Mouse (Mus musculus) intestine, embryonic 16.5 days (tissue): ENCODE measurements around the gene Neu2. TPM values are rescaled to one million over a fixed set of nuclear protein-coding genes. Genes with fewer than 3 reads are reported as not detected.

Experiments
- ATAC-seq: fragments of 200-750 bp; cut with Nextera tagmentation; 2 replicates; pipeline ENCODE4 v1.8.0; 2017; ENCODE audit warnings: moderate TSS enrichment, moderate library complexity
- H3K27ac ChIP-seq: fragments of 300-500 bp; sonication (generic); 2 replicates; pipeline ENCODE4 v1.5.1; 2014; ENCODE audit warnings: mild to moderate bottlenecking, low read length
- H3K27me3 ChIP-seq: fragments of 300-500 bp; sonication (generic); replicated peaks from 2 replicates; pipeline ENCODE4 v1.6.1; 2014; ENCODE audit warnings: low read length, control low read depth, mixed read lengths; ENCODE audit not compliant: control insufficient read depth, insufficient read depth
- H3K36me3 ChIP-seq: fragments of 300-500 bp; sonication (generic); 2 replicates; pipeline ENCODE4 v1.6.1; 2014; ENCODE audit warnings: low read length, control low read depth; ENCODE audit not compliant: control insufficient read depth, insufficient read depth
- H3K4me1 ChIP-seq: fragments of 300-500 bp; sonication (generic); 2 replicates; pipeline ENCODE4 v1.6.1; 2014; ENCODE audit warnings: low read length, control low read depth, mixed read lengths; ENCODE audit not compliant: control insufficient read depth, insufficient read depth
- H3K4me2 ChIP-seq: fragments of 300-500 bp; sonication (generic); 2 replicates; pipeline ENCODE4 v1.6.1; 2014; ENCODE audit warnings: low read depth, low read length, control low read depth
- H3K4me3 ChIP-seq: fragments of 300-500 bp; sonication (generic); 2 replicates; pipeline ENCODE4 v1.5.1; 2014; ENCODE audit warnings: mild to moderate bottlenecking, low read length
- H3K9ac ChIP-seq: fragments of 300-500 bp; sonication (generic); 2 replicates; pipeline ENCODE4 v1.6.1; 2014; ENCODE audit warnings: low read depth, low read length
- H3K9me3 ChIP-seq: fragments of 300-500 bp; sonication (generic); 2 replicates; pipeline ENCODE4 v1.6.1; 2016; ENCODE audit warnings: low read length, control low read depth; ENCODE audit not compliant: control insufficient read depth
- WGBS: fragments of 180-500 bp; shearing (Covaris S2); extraction: QIAGEN DNeasy Blood & Tissue Kit; methylation state at CpG from one replicate; pipeline ENCODE4 v1.1.7; 2014; 5-methylcytosine and 5-hydroxymethylcytosine counted together
- polyA plus RNA-seq: library from polyadenylated mRNA; unstranded; fragments of >200 nt; fragmentation: Nextera tagmentation; extraction: Ambion mirVana; gene quantifications from 2 replicates; pipeline ENCODE4 v1.2.1, GENCODE M21; 2015

Gene Neu2
- polyA plus RNA-seq, 1 experiment from 2014 or later: 4.5 TPM

GRCm38 (mm10) chr1:87620693-87621092, 111.0 kb downstream of the Neu2 start:
- Histone ChIP-seq H3K9me3 (no peaks in the 10 kb centered on the region), H3K4me1 (no peaks in the 10 kb centered on the region), H3K27me3 (no peaks in the 10 kb centered on the region), H3K4me3 (peak overlapping the region; percentile 34), H3K4me2 (0 out of 2 replicates have a peak overlapping the region, but pooled peaks have one; percentile 30), H3K9ac (peak overlapping the region; percentile 51), H3K27ac (no peak overlapping the region; the same call in 1 of the 2 replicates), H3K36me3 (no peaks in the 10 kb centered on the region)
- WGBS: 76% methylated on average over 6 of the region's 6 CpGs
- no peak for ATAC-seq

GRCm38 (mm10) chr1:87621146-87621857, 111.6 kb downstream of the Neu2 start:
- H3K27me3 ChIP-seq: no peaks in the 10 kb centered on the region
- no peaks in the 10 kb centered on the region for H3K9me3 ChIP-seq
- no peak overlapping the region; the same call in 1 of the 2 replicates for H3K27ac ChIP-seq
- 0 out of 2 replicates have a peak overlapping the region, but pooled peaks have one; percentile 51 for H3K9ac ChIP-seq
- no peak for ATAC-seq
- H3K36me3 ChIP-seq: no peaks in the 10 kb centered on the region
- 0 out of 2 replicates have a peak overlapping the region, but pooled peaks have one; percentile 3 for H3K4me2 ChIP-seq
- peak overlapping the region; percentile 34 for H3K4me3 ChIP-seq
- H3K4me1 ChIP-seq: no peaks in the 10 kb centered on the region
- 84% methylated on average over 9 of the region's 9 CpGs for WGBS

- WGBS: 67% methylated on average over 3 of the region's 3 CpGs
- 0 out of 2 replicates have a peak overlapping the region, but pooled peaks have one; percentile 3 for H3K4me2 ChIP-seq
- H3K36me3 ChIP-seq: no peaks in the 10 kb centered on the region
- H3K4me3 ChIP-seq: no peak overlapping the region
- ATAC-seq: no peak
- H3K9ac ChIP-seq: no peak overlapping the region
- H3K9me3 ChIP-seq: no peaks in the 10 kb centered on the region
- H3K27me3 ChIP-seq: no peaks in the 10 kb centered on the region
- no peaks in the 10 kb centered on the region for H3K4me1 ChIP-seq
- H3K27ac ChIP-seq: no peak overlapping the region
These were observed 112.2 kb downstream of the Neu2 start for GRCm38 (mm10) chr1:87621858-87622279.

- Histone ChIP-seq H3K9me3 (no peaks in the 10 kb centered on the region), H3K4me2 (no peak overlapping the region), H3K36me3 (no peaks in the 10 kb centered on the region), H3K9ac (no peak overlapping the region), H3K27ac (no peak overlapping the region), H3K27me3 (no peaks in the 10 kb centered on the region), H3K4me3 (no peak overlapping the region), H3K4me1 (no peaks in the 10 kb centered on the region)
- 61% methylated on average over 1 of the region's 1 CpGs for WGBS
- no peak for ATAC-seq
These were observed 114.4 kb downstream of the Neu2 start for GRCm38 (mm10) chr1:87623977-87624666.

- Histone ChIP-seq H3K27me3 (no peaks in the 10 kb centered on the region), H3K4me1 (no peaks in the 10 kb centered on the region), H3K4me3 (no peak overlapping the region), H3K27ac (no peak overlapping the region), H3K36me3 (no peaks in the 10 kb centered on the region), H3K9me3 (no peaks in the 10 kb centered on the region), H3K4me2 (no peak overlapping the region), H3K9ac (no peak overlapping the region)
- 94% methylated on average over 2 of the region's 2 CpGs for WGBS
- no peak for ATAC-seq
These were observed 115.1 kb downstream of the Neu2 start for GRCm38 (mm10) chr1:87624826-87625225.

GRCm38 (mm10) chr1:87625254-87626025, 115.8 kb downstream of the Neu2 start:
- Histone ChIP-seq H3K27ac (no peak overlapping the region), H3K4me1 (no peaks in the 10 kb centered on the region), H3K4me2 (no peak overlapping the region), H3K4me3 (no peak overlapping the region), H3K9me3 (no peaks in the 10 kb centered on the region), H3K27me3 (no peaks in the 10 kb centered on the region), H3K36me3 (no peaks in the 10 kb centered on the region), H3K9ac (no peak overlapping the region)
- no peak for ATAC-seq
- WGBS: 76% methylated on average over 6 of the region's 6 CpGs

- Histone ChIP-seq H3K9ac (no peak overlapping the region), H3K4me2 (no peak overlapping the region), H3K36me3 (no peaks in the 10 kb centered on the region), H3K9me3 (no peaks in the 10 kb centered on the region), H3K4me1 (no peaks in the 10 kb centered on the region), H3K27me3 (no peaks in the 10 kb centered on the region), H3K4me3 (no peak overlapping the region), H3K27ac (no peak overlapping the region)
- ATAC-seq: peak; percentile 53; the same call in 1 of the 2 replicates
- WGBS: 52% methylated on average over 2 of the region's 2 CpGs
These were observed 116.7 kb downstream of the Neu2 start for GRCm38 (mm10) chr1:87626344-87626743.

- no peaks in the 10 kb centered on the region for H3K4me1 ChIP-seq
- H3K27me3 ChIP-seq: no peaks in the 10 kb centered on the region
- H3K36me3 ChIP-seq: no peaks in the 10 kb centered on the region
- H3K4me3 ChIP-seq: no peak overlapping the region
- WGBS: 41% methylated on average over 2 of the region's 2 CpGs
- H3K9ac ChIP-seq: no peak overlapping the region
- no peaks in the 10 kb centered on the region for H3K9me3 ChIP-seq
- ATAC-seq: peak; percentile 71
- no peak overlapping the region for H3K27ac ChIP-seq
- no peak overlapping the region for H3K4me2 ChIP-seq
These were observed 118.4 kb downstream of the Neu2 start for GRCm38 (mm10) chr1:87628085-87628484.

- H3K9me3 ChIP-seq: no peaks in the 10 kb centered on the region
- H3K27ac ChIP-seq: no peak overlapping the region
- WGBS: 66% methylated on average over 10 of the region's 10 CpGs
These were observed 121.9 kb downstream of the Neu2 start for GRCm38 (mm10) chr1:87631584-87631983.

More at GRCm38 (mm10) chr1:87631584-87631983, 121.9 kb downstream of the Neu2 start:
- no peak overlapping the region for H3K9ac ChIP-seq
- H3K4me3 ChIP-seq: no peak overlapping the region
- no peak overlapping the region for H3K4me2 ChIP-seq
- no peaks in the 10 kb centered on the region for H3K36me3 ChIP-seq
- no peaks in the 10 kb centered on the region for H3K4me1 ChIP-seq
- no peaks in the 10 kb centered on the region for H3K27me3 ChIP-seq
- no peak for ATAC-seq
